Mouse (Mus musculus) Patski (cell line): ENCODE measurements around the gene Qtrt1. TPM values are rescaled to one million over a fixed set of nuclear protein-coding genes. Genes with fewer than 3 reads are reported as not detected.
"Not testable (repeated sequence)": the region's sequence is repeated elsewhere in the genome, so short reads cannot be mapped to it uniquely, and the experiment has no call there.

ENCODE experiments used
- ATAC-seq: fragments of 100-300 bp; one replicate; pipeline ENCODE4 v1.8.0; 2021
- CTCF ChIA-PET: fragments of 350-600 bp; sonication (Branson Sonifier 250); formaldehyde crosslinking; loops from one replicate; lab custom pipeline; 2022; ENCODE audit warnings: inconsistent platforms; lab: Charles Lee
- POLR2A ChIA-PET: fragments of 350-600 bp; sonication (Branson Sonifier 250); formaldehyde crosslinking; loops from one replicate; lab custom pipeline; 2022; ENCODE audit warnings: antibody characterized with exemption, inconsistent platforms; lab: Charles Lee
- DNase-seq: peaks from one replicate; pipeline ENCODE4 v3.0.0-alpha.2; 2011; ENCODE audit warnings: low read depth, low spot score
- H3K27me3 ChIP-seq: fragments of 371-371 bp; one replicate; pipeline ENCODE4 v1.5.1; 2021
- CTCF ChIP-seq: fragments of 100-300 bp; IDR thresholded peaks from one replicate; pipeline ENCODE4 v1.5.1; 2021
- in situ Hi-C: fragments of 300-500 bp; cut with MboI; formaldehyde crosslinking; loops from 3 replicates; pipeline ENCODE4 v1.11.1; 2018; ENCODE audit warnings: low pct_unique_long_range_greater_than_20kb, mixed read lengths
- polyA plus RNA-seq: library from polyadenylated mRNA; unstranded; gene quantifications from one replicate; pipeline ENCODE4 v1.2.3, GENCODE M21; 2021

Qtrt1 gene
- polyA plus RNA-seq, 1 experiment from 2014 or later, result 30.2 TPM

- H3K27me3 ChIP-seq, result no peaks in the 10 kb centered on the region
- ChIA-PET POLR2A (no interaction called here), CTCF (interaction anchor here (0.8 kb wide), 1 partner anchor 11 kb away, joined by 3 read pairs; no protein-coding TSS in a partner anchor)
- ATAC-seq (no peak), DNase-seq (no peak)
- no peak for TF ChIP-seq CTCF
- in situ Hi-C loops, result no loop called here
These were observed 44.8 kb downstream of the Qtrt1 start for GRCm38 (mm10) chr9:21456246-21456929.

GRCm38 (mm10) chr9:21456930-21457634, 45.4 kb downstream of the Qtrt1 start:
- POLR2A ChIA-PET, result interaction anchor here (0.9 kb wide), 1 partner anchor 94 kb away, joined by 3 read pairs; no protein-coding TSS in a partner anchor
- in situ Hi-C loops, result no loop called here
- TF ChIP-seq CTCF, result no peak
- ATAC-seq, result no peak
- H3K27me3 ChIP-seq, result no peaks in the 10 kb centered on the region
- CTCF ChIA-PET, result interaction anchor here (0.8 kb wide), 1 partner anchor 12 kb away, joined by 3 read pairs; no protein-coding TSS in a partner anchor
- no peak for DNase-seq

GRCm38 (mm10) chr9:21458821-21459220, 47.2 kb downstream of the Qtrt1 start:
- in situ Hi-C loops, result no loop called here
- POLR2A ChIA-PET, result no interaction called here
- ATAC-seq (no peak), DNase-seq (no peak)
- H3K27me3 ChIP-seq, result no peaks in the 10 kb centered on the region
- TF ChIP-seq CTCF, result no peak
- CTCF ChIA-PET, result no interaction called here

GRCm38 (mm10) chr9:21460400-21460940, 48.8 kb downstream of the Qtrt1 start:
- CTCF ChIA-PET, result interaction anchor here (0.9 to 1.7 kb wide), 3 partner anchors 11 to 19 kb away, joined by 3 to 5 read pairs (median 4); no protein-coding TSS in a partner anchor
- no peak for TF ChIP-seq CTCF
- in situ Hi-C loops, result loop anchor here (5.0 kb wide), 1 partner anchor 93 kb away; the partner anchor contains the start of gene Ilf3
- DNase-seq (no peak), ATAC-seq (no peak)
- H3K27me3 ChIP-seq, result no peaks in the 10 kb centered on the region
- POLR2A ChIA-PET, result no interaction called here

GRCm38 (mm10) chr9:21463138-21463590, 51.5 kb downstream of the Qtrt1 start:
- CTCF ChIA-PET, result no interaction called here
- no peaks in the 10 kb centered on the region for H3K27me3 ChIP-seq
- in situ Hi-C loops, result loop anchor here (5.0 kb wide), 1 partner anchor 96 kb away; the partner anchor contains the start of gene Ilf3
- DNase-seq (no peak), ATAC-seq (peak; percentile 51)
- TF ChIP-seq CTCF, result no peak
- POLR2A ChIA-PET, result no interaction called here

- in situ Hi-C loops, result loop anchor here (5.0 kb wide), 1 partner anchor 97 kb away; the partner anchor contains the start of gene Ilf3
- ATAC-seq, result peak; percentile 44
- DNase-seq, result no peak
- POLR2A ChIA-PET, result no interaction called here
- no peak for TF ChIP-seq CTCF
- CTCF ChIA-PET, result no interaction called here
- H3K27me3 ChIP-seq, result no peaks in the 10 kb centered on the region
These were observed 52.3 kb downstream of the Qtrt1 start for GRCm38 (mm10) chr9:21463766-21464564.

GRCm38 (mm10) chr9:21464565-21464928, 52.9 kb downstream of the Qtrt1 start:
- ATAC-seq, result not testable (repeated sequence)

GRCm38 (mm10) chr9:21469032-21470024, 57.7 kb downstream of the Qtrt1 start:
- ATAC-seq (no peak), DNase-seq (no peak)
- CTCF ChIA-PET, result interaction anchor here (0.8 to 1.2 kb wide), 5 partner anchors 10 to 103 kb away, joined by 3 to 5 read pairs (median 3); partner anchors contain the start of gene Qtrt1
- no peaks in the 10 kb centered on the region for H3K27me3 ChIP-seq
- POLR2A ChIA-PET, result interaction anchor here (1.6 kb wide), 1 partner anchor 58 kb away, joined by 4 read pairs; the partner anchor contains the start of gene Qtrt1
- in situ Hi-C loops, result no loop called here
- TF ChIP-seq CTCF, result no peak

More at GRCm38 (mm10) chr9:21464565-21464928, 52.9 kb downstream of the Qtrt1 start:
- POLR2A ChIA-PET, DNase-seq, H3K27me3 ChIP-seq, CTCF ChIA-PET: not testable (repeated sequence)
- in situ Hi-C loops, result loop anchor here (5.0 kb wide), 1 partner anchor 97 kb away; the partner anchor contains the start of gene Ilf3

Other genes starting within 250 kb of the Qtrt1 start
- gene Pde4a, start 246.1 kb upstream of the Qtrt1 start, polyA plus RNA-seq, result 3.0 TPM
- gene Keap1, start 172.5 kb upstream of the Qtrt1 start, polyA plus RNA-seq, result 49.7 TPM
- not detected for gene S1pr5, start 163.4 kb upstream of the Qtrt1 start, polyA plus RNA-seq
- gene Atg4d, start 146.5 kb upstream of the Qtrt1 start, polyA plus RNA-seq, result 42.7 TPM
- gene Kri1, start 123.9 kb upstream of the Qtrt1 start, polyA plus RNA-seq, result 36.9 TPM
- gene Cdkn2d, start 120.4 kb upstream of the Qtrt1 start, polyA plus RNA-seq, result 47.4 TPM
- not detected for gene Ap1m2, start 99.5 kb upstream of the Qtrt1 start, polyA plus RNA-seq
- gene Slc44a2, start 91.1 kb upstream of the Qtrt1 start, polyA plus RNA-seq, result 245 TPM
- gene Ilf3, start 44.0 kb upstream of the Qtrt1 start, polyA plus RNA-seq, result 110 TPM
- 75.2 TPM for gene Dnm2, start 13.1 kb downstream of the Qtrt1 start, polyA plus RNA-seq
- 63.0 TPM for gene Tmed1, start 98.4 kb downstream of the Qtrt1 start, polyA plus RNA-seq
- gene AB124611, start 114.3 kb downstream of the Qtrt1 start, polyA plus RNA-seq, result not detected
- 61.7 TPM for gene Carm1, start 135.1 kb downstream of the Qtrt1 start, polyA plus RNA-seq
- gene Timm29, start 180.9 kb downstream of the Qtrt1 start, polyA plus RNA-seq, result 38.9 TPM
- gene Yipf2, start 181.0 kb downstream of the Qtrt1 start, polyA plus RNA-seq, result 39.0 TPM
- 89.3 TPM for gene Smarca4, start 204.3 kb downstream of the Qtrt1 start, polyA plus RNA-seq